Mouse (Mus musculus) embryo, embryonic 9.5 days (tissue): ENCODE data around the gene Hsp90ab1.

Experiments
- DNase-seq: peaks from one replicate; pipeline ENCODE4 v3.0.0-alpha.2; 2017; ENCODE audit errors: extremely low spot score

The Hsp90ab1 gene

DNA sequence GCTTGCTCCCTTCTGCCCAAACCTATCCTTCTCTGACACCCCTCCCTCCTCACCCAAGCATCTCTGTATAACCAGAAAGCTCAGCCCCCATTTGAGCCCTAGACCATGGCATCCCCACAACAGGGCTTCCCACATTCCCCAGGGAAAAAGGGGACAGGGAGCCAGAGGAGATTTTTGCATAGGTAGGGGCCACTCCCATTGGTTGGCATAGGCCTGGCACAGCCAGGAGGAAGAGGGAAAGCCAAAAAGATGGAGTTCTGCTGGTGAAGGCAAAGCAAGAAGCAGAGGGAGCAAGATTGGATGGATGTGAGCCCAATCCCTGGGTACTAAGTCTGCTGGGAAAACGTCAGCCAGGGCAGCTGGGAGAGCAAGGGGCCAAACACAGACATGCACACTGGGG, 30.0 kb downstream of the Hsp90ab1 start:
- DNase-seq = no peak

DNA sequence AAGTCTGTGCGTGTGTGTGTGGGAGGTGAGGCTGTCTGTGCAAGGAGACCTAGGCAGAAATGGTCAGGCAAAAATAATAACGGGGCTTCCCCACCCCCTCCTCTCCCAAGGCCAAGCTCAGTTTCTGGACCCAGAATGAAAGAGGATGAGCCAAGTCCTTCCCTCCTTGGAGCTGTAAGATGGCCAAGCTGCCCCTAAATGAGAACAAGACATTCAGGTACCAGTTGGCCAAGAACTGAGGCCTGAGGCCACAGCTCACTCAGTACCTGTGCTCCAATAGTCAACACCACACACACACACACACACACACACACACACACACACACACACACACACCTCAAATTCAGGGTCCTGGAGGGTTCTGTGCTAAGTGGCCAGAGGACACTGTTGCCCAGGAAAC, 30.4 kb downstream of the Hsp90ab1 start:
- DNase-seq = no peak

DNA sequence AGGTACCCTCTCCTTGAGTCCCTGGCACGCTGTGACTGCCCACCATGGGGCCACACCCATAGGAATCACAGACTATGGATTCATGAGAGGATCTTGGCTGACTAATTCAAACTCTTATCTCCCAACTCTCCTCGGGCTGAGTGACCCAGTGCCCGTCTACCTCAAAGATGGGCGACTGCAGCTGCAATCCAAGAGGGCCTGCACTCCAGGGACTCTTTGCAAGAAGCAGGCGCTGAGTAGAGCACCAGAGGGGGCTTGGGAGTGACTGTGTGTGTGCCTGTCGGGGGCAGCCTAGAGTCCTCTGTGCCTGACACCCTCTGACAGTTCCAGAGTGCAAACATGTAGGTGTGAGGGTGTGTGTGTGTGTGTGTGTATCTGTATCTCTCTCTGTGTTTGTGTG, 30.9 kb downstream of the Hsp90ab1 start:
- DNase-seq = no peak

DNA sequence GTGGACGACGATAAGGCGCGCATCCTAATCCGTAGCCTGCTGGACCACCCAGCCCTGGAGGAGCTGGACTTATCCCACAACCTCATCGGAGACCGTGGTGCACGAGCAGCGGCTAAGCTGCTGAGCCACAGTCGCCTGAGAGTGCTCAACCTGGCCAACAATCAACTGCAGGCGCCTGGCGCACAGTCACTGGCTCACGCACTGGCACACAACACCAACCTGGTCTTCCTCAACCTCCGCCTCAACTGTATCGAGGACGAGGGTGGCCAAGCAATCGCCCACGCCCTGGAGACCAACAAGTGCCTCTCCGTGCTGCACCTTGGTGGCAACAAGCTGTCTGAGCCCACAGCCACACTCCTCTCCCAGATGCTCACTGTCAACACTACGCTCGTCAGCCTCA, 33.4 kb downstream of the Hsp90ab1 start:
- DNase-seq = no peak

DNA sequence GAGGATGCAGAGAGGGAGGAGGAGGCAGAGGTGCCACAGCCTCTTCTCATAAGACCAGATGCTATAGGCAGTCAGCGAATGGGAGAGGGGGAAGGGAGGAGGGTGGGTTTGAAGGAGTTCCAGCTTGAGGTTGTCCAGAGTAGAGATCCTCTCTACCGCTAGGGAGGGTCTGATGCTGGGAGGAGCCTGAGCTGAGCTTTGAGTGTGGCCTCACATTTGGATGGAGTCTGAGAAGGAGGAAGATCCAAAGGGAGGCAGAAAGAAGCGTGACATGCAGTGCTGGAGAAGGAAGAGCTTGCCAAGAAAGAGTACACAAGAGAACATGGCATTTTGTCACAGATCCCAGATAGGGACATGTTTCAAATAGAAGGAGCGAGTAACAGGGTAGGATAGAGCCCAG, 34.7 kb downstream of the Hsp90ab1 start:
- no peak for DNase-seq

DNA sequence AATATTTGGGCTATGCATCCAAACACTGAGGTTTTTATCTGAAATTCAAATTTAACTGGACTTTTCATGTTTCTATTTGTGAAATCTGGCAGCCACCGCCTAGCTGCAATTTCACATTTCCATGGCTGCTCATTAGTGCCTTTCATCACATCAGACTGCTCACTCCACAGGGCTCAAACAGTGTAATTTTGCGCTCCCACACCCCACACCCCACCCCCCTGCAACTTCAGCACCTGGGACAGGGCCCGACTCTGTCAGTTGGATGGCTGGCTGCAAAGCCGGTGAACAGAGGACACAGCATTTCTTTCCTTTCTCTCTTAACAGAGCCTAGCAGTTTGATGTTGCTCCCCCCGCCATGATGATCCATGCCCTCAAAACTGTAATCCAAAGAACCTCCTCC, 36.8 kb downstream of the Hsp90ab1 start:
- peak; percentile 44 for DNase-seq

DNA sequence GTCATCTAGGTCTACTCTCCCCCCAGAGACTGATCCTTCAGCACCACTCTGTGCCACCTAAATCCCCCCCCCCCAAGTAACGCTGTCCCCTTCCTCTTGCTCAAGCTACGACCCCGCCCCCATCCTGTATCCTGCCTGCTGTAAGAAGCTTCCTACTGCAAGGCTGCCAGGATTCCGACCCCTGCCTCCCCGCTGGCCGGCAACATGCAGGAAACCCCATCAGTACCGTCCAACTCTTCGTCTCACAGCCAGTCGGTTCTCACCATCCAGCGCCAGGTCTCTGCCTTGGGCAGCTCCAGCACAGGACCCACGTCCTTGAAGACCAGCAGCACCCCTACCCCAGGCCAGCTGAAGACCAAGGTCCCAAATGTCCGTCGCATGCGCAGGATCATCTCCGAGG, 40.2 kb downstream of the Hsp90ab1 start:
- no peak for DNase-seq

DNA sequence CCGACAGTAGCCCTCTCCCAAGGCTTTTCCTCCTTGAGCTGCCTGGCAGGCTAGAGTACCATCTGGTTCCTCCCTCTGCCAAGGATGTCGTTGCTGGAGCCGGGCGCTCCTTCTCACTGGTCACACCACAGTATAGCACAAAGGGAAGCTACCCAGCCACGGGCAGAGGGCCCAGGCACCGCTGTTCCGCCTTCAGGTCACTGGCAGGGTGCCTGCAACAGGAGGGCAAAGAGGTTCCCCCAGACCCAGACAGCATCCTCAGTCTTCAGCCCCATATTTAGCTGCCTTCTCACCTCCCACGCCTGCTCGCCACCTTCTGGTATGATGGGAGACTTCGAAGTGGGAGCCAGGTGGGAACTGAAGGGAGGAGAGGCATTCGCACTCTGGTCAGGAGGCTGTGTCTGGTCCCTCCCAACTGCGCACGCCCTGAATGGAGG, 42.7 kb downstream of the Hsp90ab1 start:
- no peak for DNase-seq

DNA sequence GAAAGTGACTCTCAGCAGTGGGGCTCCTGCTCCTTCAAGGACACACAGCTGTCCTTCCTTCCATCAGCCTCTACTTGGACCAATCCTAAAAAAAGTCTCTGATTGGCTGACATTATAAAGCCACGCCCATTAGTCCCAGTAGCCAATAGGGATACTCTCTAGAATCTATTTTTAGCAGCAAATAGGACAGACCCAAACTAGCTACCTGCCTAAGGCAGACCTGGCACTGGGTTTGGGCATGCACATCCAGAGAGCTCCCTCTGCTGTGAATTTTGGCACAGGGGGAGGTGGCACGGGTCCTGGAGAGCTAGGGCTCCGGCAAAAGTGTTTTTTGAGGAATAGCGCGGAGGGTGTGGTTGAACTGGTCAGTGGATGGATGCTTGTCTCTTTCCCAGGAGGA, 46.5 kb downstream of the Hsp90ab1 start:
- DNase-seq = no peak

DNA sequence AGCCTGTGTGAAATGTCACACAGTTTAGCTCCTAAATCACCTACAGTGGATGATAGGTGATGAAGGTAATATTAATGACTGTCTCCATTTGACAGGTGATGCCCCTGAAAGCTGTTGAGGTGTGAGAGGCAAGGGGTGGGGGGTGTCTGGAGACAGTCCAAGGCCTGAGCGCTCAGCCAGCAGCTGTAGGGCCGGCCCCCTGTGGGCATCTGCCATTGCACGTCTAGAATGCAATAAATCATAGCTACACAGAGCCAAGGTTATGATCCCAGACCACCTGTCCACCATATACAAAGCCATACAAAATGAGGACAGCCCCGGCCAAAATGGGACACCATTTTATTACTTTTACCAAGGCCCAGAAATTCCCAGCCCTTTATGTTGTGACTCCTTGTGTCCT, 48.1 kb downstream of the Hsp90ab1 start:
- DNase-seq = no peak

DNA sequence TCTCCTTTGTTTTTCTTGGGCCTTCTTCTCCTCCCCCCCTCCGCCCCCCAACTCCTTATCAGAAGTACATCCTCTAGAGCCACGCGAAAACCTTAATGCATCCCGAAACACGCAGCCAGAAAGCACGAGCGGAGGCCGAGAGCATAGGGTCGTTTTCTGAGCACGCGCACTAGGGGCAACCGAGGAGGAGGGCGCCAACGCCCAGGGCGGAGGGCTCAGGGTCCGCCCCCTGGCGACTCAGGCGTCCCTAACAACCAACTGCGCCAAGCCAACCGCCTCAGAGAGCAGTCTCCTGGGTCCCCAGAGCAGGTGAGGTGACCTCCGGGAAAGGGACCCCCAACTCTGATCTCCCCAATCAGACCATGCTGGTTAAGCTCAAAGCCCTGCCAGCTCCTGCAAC, 49.8 kb downstream of the Hsp90ab1 start, which contains the start of gene Tcte1:
Gene Tcte1, plus strand, starts transcription at position 172 of the 400 bp plus-strand sequence.
- peak; percentile 75 for DNase-seq

DNA sequence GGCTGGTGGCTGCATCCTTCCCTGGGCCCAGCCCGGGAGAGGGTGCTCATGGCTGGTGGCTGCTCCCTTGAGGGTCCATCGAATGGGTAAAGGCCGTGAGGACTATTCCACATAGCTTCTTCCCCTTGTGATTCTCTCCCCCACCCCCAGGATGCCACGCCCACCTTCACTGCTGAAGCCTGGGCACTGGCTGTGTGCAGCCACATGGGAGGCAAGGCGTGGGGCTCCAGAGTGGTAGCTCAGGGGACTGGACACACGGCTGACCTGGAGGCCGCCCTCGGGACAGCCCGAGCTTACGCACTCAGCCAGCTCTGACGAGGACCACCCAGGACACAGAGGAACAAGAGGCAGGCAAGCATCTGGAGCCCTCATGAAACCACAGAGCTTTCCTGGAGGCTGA, 52.9 kb downstream of the Hsp90ab1 start:
- no peak for DNase-seq

DNA sequence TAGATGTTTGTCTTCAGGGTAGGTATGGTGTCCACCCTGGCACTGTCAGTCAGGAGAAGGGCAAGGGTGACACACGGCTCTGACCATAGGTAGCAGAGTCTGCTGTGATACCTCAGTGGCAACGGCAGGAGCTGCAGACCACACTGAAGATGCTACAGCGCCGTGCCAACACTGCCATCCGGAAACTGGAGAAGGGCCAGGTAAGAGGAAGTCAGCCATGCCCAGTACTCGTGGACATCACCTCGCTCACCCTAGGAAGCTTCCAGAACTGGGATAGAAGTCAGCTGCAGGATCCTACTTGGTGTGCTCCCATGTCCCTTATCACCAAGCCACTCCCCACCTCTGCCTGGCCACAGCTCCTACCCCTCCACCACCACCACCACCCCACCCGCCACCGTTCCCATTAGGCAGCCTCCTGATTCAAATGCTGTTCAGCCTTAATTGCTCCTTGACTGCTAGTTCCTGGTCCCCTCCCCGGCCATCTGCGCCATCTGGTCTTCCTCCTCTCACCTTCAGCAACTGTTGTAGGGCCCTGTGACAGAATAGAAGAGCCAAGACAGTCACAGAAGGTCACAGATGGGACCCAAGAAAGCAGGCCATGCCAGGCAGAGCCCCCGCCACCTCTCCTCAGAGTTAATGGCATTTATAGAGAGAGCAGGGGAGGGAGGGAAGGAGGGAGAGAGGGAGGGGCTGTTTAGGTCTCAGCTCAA, 54.1 kb downstream of the Hsp90ab1 start:
- no peak for DNase-seq
